Mouse (Mus musculus) right cerebral cortex, adult 2 months (tissue): ENCODE measurements around the gene Tarm1.

Experiments
- DNase-seq, 2 experiments: peaks; one replicate each; pipeline ENCODE4 v3.0.0; 2021 to 2022; ENCODE audit warnings: low spot score in 2 of 2

The Tarm1 gene

GRCm38 (mm10) chr7:3440526-3440925 is 61.9 kb downstream of the Tarm1 start:
- DNase-seq: no peak

GRCm38 (mm10) chr7:3439984-3440383 is 62.4 kb downstream of the Tarm1 start:
- DNase-seq: no peak

- DNase-seq: no peak
Observed at GRCm38 (mm10) chr7:3437941-3438340, 64.5 kb downstream of the Tarm1 start.
